Mouse (Mus musculus): ENCODE measurements around the gene Jmjd7.

DNA sequence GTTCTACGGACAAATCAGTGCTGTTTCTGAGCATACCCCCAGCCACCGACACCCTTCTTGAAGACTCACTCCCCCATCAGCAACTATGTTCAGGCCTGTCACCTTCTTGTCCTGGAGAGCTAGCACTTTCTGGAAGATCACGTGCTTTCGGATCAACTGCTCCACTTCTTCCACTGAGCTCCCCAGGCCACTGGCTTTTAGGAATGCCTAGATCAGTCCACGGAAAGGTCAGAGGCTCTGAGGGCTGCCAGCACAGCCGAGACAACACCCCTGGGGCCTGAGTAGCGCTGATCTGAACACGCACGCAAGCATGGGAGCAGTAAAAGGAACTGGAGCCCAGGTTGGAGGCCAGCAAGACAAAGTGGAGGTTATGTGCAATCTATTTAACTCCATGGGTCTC is 33.4 kb downstream of the Jmjd7 start:
- no peak for TF ChIP-seq CTCF (conservative IDR thresholded peaks at IDR 0.05; ENCODE audit: insufficient read depth, insufficient read length, low read depth, low read length)
- no peak for TF ChIP-seq POLR2A (IDR thresholded peaks at IDR 0.05; ENCODE audit: low read depth, low read length)
